Mouse (Mus musculus) ovary, postnatal 14 days (tissue): ENCODE measurements around the gene Afap1l2.

ENCODE experiments used
- DNase-seq: peaks from one replicate; pipeline ENCODE4 v3.0.0; 2022; ENCODE audit warnings: low spot score

Gene Afap1l2

DNA sequence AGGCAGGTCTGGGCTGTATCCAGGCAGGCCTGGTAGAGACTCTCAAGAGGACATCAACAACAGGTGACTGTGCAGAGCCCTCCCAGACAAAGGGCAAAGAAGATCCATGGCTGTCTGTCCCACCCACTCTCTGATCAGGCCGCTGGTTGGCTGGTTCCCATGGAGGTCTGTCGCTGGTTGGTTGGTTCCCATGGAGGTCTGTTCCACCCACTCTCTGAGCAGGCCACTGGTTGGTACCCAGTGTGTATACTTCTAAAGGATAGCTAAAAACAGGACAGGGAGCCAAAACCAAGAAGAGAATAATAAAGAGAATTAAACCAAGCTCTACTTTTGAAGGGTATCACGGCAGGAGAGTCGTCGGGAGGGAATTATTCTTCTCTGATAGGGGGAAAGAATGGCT is 31.5 kb downstream of the Afap1l2 start:
- no peak for DNase-seq

DNA sequence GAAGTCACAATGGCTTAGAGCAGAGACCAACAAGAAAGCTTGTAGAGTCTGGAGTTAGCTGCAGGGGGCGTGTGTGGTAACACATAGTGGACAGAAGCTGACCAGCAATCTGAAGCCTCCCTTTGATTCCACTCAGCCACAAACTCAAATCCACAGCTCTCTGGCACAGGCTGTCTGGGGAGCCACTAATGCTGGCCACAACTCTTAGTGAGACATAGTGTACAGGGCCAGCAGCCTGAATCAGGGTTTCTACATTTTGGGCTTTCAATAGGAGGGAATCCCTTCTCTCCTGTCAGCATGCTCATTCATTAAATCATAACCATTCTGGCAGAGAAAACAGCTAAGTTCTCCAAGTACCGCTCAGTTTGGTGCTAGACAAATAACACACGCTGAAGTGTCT is 32.5 kb downstream of the Afap1l2 start:
- no peak for DNase-seq

DNA sequence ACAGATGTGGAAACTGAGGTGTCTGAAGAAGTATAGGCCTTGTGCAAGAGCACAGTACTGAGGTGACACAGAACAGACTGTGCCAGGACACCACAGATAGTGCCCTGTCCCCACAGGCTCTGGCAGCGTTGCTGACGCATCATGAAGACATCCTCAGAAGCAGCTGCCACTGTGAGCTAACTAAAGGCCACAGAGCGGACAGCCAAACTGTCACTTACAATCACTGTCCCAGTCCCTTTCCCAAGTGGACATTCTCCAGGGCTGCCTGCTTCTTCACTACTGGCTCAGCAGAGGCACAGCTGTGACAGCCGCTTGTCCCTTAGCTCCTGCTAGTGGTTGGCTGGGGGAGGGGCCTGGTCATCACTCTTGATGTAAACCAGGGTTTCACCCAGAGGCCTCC is 33.9 kb downstream of the Afap1l2 start:
- DNase-seq, result no peak

DNA sequence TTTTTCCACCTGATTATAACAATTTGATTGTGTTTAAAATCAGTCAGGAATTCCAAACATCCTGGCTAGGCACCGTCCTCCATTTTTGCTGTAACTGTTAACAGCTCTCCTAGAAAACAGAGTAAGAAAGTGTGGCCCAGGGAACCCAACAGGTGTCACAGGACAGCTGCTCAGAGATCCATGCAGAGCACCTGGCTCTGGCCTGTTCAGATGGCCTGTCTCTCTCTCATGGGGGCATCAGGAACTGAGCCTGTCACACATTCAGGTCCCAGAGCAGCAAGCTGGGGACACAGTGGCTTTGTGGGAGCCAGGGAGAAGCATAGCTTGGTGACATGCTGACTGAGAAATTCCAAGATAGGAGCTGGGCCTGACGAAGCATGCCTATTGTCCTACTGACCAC is 35.3 kb downstream of the Afap1l2 start:
- DNase-seq, result no peak

DNA sequence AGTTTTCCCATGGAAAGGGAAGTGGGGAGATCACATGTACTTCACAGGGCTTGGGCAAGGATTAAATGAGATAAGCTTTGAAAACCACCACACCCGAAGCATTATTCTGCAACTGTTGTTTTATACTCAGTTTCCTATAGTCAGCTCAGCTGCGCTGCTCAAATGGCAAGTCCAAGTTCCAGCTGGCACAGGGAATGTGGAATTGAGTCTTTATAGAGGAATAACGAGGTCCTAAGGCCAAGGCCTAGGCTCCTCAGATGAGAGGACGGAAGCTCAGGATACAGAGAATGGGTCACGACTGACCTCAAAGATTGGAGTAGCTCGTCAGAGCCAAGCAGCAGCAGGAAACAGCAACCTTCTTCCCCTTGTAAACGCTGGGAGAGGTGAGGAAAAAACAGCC is 36.7 kb downstream of the Afap1l2 start:
- no peak for DNase-seq

DNA sequence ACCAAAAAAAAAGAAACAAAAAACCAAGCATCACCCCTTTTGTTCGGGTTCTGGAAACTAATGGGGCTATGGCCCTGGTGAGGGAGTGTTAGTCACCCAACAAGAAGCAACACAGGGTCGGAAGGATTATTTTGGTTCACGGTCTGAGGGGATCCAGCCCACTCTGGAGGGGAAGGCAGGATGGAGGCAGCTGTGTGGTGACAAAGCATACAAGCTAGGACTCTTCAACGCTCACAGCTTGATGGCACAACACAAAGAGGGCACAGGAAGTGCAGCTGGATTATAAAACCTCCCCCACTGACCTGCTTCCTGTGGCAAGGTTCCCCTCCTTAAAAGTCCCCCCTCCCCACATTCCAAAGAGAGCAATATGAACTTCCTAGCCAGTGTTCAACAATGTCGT is 44.2 kb downstream of the Afap1l2 start:
- no peak for DNase-seq

DNA sequence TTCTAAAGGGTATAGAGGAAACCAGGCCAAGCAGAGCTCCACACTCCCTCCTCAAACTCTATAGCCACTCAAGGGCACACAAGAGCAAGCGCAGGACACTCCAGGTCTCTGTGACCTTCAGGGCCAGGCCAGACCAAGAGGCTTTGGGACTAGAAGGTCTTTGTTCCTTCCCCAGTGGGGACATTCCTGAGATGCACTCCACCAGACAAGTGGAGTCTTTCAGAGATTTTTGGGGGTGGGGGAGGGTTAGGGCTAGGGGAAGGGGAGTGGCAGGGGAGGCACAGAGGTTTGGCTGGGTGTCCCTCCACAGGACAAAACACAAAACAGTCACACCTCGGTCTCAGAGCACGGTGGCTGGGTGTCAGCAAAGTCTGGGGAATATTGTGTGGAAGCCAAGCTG is 48.4 kb downstream of the Afap1l2 start:
- no peak for DNase-seq

DNA sequence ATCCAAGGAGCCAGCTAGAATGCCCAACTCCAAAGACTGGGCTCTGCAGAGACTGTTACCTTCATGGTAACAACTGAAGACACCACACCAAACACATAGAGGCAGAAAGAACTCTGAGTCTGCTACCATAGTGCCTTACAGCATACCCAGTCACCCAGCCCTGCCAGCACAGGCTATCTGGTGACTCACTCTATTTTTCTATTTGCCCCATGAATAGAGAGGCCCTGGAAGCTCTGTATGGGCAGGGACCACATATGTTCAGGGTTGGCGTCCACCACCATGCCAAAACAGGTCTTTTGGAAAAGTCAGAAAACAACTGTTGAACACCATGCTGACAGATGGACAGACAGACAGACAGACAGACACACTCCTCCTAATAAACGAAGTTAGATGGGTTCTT is 49.0 kb downstream of the Afap1l2 start:
- DNase-seq, result no peak

DNA sequence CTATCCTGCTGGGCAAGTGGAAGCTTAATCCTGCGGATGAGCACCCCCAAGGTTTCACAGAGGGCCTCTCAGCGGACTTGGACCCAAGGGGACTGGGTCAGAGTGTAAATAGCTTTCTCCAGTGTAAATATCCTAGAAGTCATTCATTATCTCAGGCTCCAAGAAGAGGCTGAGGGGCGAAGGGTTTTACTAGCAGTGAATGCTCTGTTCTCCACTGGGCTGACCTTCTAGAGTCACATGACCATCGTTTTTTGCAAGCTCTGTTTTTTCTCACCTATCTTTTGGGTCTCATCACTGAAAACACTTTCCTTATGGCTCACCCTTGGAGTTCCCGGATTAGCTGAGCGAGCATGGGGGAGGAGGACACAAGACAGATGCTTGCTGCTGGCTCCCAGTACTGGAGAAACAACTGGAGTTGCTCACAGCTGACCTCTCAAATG is 49.4 kb downstream of the Afap1l2 start:
- DNase-seq, result no peak

DNA sequence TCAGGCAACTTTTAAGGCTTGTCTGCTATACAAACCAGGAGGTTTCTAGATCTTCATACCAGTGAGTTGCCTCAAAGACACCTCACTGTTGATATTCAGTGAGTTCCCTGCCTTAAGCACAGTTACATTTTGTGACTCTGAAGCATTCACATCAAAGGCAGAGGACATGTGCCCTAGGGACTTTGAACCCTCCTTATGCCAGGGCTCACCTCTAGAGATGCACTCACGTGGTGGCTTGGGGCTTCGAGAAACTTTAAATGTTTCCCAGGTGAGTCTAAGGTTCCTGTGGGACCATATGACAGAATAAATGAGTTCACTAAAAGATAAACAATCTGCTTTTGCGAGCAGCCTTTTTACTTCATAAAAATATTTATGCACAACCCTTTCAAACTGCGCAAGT is 50.0 kb downstream of the Afap1l2 start:
- DNase-seq, result no peak

DNA sequence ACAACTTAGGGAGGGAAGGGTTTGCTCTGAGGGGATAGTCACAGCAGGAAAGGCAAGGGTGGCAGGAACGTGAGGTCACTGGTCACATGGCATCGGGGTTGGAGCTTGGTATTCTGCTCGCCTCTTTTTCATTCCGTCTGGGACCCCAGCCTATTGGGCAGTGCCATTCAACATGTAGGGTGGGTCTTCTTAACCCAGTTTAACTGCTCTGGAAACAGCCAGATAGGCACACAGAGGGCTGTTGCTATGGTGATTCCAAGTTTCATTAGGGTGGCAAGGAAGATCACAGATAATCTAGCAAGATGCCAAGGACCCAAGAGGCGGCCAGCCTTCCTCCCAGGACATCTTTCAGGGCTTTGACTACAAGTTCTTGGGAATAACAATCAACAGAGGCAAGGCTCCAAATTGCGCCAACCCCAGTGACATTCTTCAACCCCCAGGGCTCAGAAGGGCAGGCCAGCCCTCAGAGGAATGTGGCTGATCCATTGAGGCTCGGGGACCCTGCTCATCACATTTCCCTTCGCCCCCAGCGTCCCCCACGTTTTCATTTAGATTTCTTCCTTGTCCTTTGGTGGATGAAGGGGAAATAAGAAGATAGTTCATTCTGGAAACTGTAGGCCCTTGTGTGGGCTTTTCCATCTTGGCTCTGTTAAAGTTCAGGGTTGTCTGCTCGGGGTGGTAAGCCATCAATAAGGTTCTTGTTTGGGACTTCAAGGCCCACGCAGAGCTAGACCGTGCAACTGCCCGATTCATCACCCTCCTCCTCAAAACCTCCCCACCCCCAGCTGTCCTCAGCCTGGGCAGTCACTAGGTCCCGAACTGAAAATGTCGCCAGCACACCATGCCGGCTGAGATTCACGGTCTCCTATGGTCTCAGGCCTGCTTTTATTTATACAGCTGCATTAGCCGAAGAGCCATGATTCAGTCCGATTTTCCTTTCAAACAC is 52.2 kb downstream of the Afap1l2 start:
- no peak for DNase-seq

DNA sequence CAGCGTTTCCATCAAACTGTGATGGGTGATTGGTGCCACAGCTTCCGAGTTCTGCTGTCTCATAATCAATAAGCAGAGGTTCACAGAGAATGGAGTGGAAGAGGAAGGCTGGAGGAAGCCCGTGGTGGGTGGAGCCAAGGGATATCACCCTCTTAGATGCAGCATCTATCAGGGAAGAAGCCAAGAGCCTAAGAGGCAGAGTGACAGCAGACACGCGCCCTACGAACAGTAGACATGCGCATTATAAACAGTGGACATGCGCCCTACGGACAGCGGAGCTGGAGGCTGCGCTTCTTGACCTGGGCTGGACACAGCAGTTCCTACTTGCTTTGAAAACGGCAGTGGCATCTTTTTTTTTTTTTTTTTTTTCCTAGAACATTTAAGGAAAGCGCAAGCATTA is 53.2 kb downstream of the Afap1l2 start:
- no peak for DNase-seq

DNA sequence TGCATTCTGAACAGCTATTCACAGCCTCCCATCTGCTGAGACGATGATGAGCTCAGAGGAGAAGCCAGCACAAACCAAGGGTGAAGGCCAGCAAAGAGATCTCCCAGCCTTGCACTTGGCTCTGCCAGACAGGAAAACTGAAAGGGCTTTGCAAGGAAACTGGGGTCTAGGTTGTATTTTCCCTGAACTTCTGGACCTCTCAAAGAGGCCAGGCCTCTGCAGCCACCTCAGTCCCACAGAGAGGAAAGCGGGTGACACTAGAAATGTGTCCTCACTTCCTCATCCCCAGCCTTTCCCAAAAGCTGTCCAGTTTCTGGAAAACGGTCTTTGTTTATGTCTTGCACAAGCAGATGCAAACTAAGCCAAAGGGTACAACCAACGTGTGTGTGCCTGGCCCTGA is 54.2 kb downstream of the Afap1l2 start:
- no peak for DNase-seq

DNA sequence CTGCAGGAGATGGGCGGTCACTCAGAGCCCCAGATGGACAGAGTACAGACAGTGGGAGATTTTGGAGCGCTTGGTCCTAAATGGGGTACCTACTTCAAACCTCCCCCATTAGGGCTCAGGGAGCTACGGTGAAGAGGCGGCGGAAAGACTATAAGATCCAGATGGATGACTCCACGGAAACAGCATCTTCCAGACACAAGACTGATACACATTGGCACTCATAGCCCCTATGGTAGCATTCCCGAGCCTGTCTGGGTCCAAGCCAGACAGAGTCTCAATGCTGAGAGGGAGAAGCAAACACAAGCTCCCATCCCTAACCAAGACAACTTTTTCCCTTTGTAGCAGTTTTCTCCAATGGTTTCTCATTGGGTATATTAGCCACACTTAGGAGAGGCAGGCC is 57.2 kb downstream of the Afap1l2 start:
- no peak for DNase-seq

DNA sequence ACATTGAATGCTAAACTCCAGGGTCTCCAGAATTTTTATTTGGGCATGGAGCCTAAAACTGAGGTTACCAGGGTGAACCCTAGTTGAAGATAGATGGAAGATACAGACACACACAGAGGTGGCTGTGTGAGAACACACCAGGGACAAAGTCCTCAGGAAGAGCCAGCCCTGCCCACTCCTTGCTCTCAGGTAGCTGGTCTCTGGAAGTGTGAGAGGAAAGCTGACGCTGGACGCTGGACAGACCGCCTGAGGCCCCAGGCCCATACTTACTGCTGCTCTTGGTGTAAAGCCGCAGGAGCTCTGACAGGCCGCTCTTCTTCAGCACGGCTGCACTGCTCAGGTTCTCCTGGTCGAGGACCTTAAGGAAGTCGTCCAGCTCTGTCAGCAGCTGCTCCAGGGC is 58.2 kb downstream of the Afap1l2 start:
- DNase-seq, result no peak

DNA sequence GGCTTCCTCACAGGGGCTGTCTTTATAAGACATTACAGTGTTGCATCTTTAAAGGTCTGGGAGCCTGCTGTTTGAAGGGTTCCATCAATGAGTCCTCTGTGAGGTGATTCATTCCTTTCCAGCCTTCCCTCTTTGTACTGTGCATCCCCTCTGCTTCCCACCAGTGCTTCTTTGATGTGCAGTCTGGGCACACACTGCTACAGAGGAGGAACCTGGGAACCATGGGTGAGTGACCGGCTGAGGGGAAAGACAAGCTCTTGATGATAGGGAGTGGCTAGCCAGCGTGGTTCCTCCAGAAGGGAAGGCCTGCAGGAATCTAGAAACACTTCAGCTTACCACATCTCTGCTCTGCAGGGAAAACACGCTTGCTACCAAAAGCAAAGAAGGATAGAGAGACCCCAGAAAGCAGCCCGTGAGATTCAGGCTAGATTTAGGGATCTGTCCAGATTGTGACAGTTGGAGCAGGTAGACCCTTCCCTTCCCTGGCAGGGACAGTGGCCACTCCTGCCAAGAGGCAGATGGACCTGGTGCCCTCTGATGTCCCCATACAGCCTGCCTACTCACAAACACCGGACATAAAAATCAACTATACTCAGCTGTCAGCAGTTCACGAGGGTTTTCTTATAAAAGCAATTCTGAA is 59.9 kb downstream of the Afap1l2 start:
- DNase-seq, result no peak

DNA sequence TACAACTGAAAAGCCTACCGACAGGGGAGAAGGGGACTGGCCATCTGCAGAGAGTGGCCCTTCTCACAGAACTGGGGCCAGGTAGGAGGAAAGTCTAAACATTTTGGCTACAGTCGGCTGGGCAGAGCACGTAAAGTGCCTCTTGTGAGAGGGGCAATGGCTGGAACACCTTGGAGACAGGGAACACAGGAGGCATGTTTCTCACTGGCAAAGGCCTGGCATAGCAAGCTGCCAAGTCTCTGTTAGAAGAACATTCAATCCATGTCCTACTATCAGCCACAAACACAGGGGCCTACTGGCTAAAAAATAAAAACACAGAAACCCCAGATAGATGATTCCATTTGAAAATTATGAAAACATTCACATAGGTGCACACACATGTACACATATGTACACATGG is 61.3 kb downstream of the Afap1l2 start:
- DNase-seq, result no peak

DNA sequence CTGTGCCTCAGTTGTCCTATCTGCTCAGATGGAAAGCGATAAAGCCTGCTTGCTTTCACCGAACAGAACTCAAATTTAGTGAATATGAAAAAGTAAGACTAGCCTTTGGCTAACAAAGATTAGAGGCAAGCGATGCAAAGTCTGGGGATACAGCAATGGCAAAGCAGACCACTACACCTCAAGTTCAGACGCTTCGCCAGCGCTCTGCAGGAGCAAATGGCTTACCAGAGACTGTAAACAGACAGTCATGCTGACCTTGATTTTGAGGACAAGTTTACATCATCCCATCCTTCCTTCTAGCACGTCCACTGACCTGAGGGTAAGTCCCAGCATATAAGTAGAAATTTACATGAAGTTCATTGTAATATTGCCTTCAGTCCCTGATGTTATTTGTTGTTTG is 61.8 kb downstream of the Afap1l2 start:
- DNase-seq, result no peak

DNA sequence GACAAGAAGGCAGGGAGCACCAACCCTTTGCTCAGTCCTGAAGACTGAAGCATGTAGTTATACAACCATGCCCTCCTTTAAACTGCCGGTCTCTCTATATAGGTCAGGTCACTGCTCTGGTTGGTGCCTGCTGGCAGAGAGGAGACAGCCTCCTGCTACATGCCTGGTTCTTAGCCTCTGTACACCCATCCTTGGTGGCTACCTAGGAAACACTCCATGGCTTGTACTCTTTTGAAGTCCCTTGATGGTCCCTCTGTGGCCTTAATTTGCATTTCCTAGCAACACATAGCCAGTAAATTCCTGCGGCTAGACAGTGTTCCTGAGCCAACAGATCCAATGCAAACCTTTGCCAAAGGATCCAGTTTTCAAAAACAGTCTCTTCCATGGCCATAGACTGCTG is 62.4 kb downstream of the Afap1l2 start:
- DNase-seq, result no peak

DNA sequence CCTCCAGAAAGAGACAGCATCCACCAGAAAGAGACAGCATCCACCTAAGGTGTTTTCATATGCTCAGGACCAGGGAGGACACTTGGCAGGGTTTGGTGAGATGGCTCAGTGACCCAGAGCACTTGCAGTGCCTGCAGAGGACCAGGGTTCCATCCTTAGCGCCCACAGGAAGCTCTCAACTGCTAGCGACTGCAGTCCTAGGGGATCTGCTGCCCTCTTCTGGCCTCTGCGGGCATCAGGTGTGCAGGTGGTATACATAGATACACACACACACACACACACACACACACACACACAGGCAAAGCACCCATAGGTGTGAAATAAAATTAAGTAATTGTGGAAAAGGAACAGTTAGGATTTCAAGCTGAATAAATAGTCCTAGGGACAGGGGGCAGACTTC is 63.2 kb downstream of the Afap1l2 start:
- DNase-seq, result no peak

DNA sequence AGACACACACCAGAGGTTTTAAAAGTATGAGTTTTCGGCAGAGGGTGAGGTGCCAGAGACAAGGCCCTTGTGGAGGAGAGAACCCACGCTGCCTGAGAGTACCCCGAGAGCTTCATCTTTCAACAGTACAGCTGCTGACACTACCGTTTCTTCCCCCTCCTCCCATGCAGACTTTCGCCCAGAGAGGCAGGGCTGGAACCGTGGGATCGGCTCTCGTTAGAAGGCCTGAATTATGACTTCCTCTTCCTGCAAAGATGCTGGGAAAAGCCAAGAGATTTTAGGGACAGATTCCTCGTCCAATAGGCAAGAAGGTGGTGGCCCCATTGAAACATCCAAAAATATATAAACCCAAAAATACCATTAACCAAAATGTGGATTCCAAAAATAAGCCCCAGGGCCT is 63.8 kb downstream of the Afap1l2 start:
- no peak for DNase-seq

DNA sequence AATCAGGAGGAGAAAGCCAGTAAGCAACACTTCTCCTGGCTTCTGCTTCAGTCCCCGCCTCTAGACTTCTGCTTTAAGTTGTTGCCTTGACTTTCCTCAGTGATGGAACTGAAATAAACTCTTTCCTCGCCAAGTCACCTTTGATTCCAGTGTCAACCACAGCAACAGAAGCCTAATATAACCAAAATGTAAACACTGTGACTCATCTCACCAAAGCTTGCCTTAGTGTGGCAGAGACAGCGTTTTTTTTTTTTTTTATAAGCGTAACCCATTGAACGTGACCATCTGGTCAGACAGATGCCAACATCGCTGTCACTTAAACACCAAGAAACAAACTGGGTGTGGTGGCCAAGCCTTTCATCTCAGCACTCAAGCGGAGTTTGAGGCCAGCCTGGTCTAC is 65.8 kb downstream of the Afap1l2 start:
- DNase-seq, result no peak

DNA sequence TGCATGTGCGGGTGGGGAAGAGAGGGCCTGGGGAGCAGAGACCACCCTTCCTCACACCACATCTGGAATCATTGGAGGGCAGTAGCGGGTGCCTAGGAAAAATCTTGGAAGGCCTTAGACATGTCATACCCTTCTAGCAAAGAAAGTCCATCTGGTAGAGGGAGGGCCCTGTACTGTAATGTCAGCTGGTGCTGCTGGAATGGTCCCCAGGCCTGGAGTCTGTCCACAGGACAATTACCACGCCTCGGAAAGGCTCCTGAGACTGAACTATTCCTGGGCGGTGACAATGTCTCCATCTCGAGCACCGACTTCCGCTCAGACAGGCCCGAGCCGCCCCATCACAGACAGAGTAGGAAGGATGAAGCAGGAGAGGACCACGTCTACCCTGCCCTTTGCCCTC is 67.5 kb downstream of the Afap1l2 start:
- no peak for DNase-seq

DNA sequence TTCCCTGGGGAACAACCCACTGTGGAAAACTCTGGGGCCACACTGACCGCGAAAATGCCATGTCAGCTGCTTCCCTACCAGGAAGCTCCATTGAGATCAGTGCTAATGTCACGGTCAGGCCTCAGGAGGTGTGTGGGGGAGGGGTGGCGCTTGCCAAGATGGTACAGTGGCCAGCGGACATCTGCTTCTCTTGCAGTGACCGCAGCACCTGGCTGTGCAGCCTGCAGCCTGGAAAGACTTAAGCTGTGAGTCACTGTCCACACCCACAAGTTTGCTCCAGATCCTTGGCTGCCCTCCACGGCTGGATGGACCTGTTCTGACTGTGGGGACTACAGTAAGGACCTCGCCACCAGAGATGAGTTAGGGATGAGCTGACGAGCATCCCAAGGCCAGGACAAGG is 68.2 kb downstream of the Afap1l2 start:
- no peak for DNase-seq
